Mouse (Mus musculus): ENCODE results near the gene Mpzl2.

DNA sequence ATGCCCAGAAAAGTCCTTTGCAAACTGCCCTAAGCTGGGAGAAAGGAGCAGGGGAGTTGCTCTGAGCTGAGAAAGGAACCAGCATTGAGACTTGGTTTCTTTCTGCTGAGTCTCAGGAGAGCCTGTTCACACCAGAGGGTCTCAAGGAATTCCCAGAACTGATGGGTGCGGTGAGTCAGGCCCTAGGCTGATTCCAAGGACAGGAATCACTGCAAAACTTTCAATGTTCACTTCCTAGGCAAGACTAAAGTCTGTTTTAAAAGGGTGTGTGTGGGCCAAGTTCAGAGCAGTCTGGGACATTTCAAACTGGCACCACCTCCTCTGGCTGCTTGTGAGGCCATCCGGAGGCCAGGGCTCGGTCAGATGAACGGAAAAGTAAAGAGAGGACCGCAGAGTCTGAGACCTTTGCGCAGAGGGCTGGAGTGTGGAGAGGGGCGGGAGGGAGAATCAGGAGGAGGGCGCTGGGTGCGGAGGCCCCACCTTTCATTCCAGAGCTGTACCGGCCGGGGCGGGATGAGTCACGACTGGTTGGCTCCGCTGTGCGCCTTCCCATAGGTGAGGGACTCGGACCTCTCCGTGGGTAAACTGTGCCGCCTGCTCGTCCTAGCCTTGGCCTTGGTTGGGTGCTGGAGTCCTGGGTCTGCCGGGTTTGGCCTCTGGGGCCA lies 2.6 kb downstream of the Mpzl2 start:
- TF ChIP-seq HCFC1 (IDR thresholded peaks at IDR 0.05; ENCODE audit: low read depth, low read length) (no peak), ZNF384 (IDR thresholded peaks at IDR 0.05; ENCODE audit: low read depth, low read length) (no peak), GATA1 (IDR thresholded peaks at IDR 0.05; ENCODE audit: low read depth, low read length) (no peak), E2F4 (IDR thresholded peaks at IDR 0.05; ENCODE audit: borderline replicate concordance, low read depth, low read length) (no peak), CTCF (IDR thresholded peaks at IDR 0.05 in 2 of 3, conservative IDR thresholded peaks at IDR 0.05 in 1 of 3; ENCODE audit: control insufficient read depth in 1 of 3, insufficient read depth in 1 of 3, low read depth in 2 of 3, low read length in 3 of 3, poor library complexity in 1 of 3, severe bottlenecking in 1 of 3) (no peak), CHD2 (IDR thresholded peaks at IDR 0.05; ENCODE audit: low read length) (no peak), POLR2A (IDR thresholded peaks at IDR 0.05; ENCODE audit: control insufficient read depth in 1 of 2, insufficient read depth in 1 of 2, low read depth in 1 of 2, low read length in 2 of 2, poor library complexity in 1 of 2) (no peak), RAD21 (IDR thresholded peaks at IDR 0.05; ENCODE audit: low read depth, low read length) (no peak), TBP (IDR thresholded peaks at IDR 0.05; ENCODE audit: low read depth, low read length) (no peak), ZC3H11A (IDR thresholded peaks at IDR 0.05; ENCODE audit: low read depth, low read length) (no peak)
